Mouse (Mus musculus) liver, embryonic 12.5 days (tissue): Measurements from ENCODE around the gene A630095N17Rik. TPM values are rescaled to one million over a fixed set of nuclear protein-coding genes. Genes with fewer than 3 reads are reported as not detected.

Source experiments
- ATAC-seq: fragments of 200-750 bp; cut with Nextera tagmentation; 2 replicates; pipeline ENCODE4 v1.8.0; 2017; ENCODE audit warnings: moderate number of reproducible peaks, mild to moderate bottlenecking, moderate library complexity
- H3K27ac ChIP-seq: fragments of 300-500 bp; sonication (generic); 2 replicates; pipeline ENCODE4 v1.5.1; 2016; ENCODE audit warnings: mild to moderate bottlenecking
- H3K27me3 ChIP-seq: fragments of 300-500 bp; sonication (generic); replicated peaks from 2 replicates; pipeline ENCODE4 v1.6.1; 2016; ENCODE audit warnings: mild to moderate bottlenecking, moderate library complexity
- H3K36me3 ChIP-seq: fragments of 300-500 bp; sonication (generic); 2 replicates; pipeline ENCODE4 v1.6.1; 2016; ENCODE audit warnings: mild to moderate bottlenecking, moderate library complexity
- H3K4me1 ChIP-seq: fragments of 300-500 bp; sonication (generic); 2 replicates; pipeline ENCODE4 v1.6.1; 2016
- H3K4me2 ChIP-seq: fragments of 300-500 bp; sonication (generic); 2 replicates; pipeline ENCODE4 v1.6.1; 2016; ENCODE audit warnings: mild to moderate bottlenecking, moderate library complexity
- H3K4me3 ChIP-seq: fragments of 300-500 bp; sonication (generic); 2 replicates; pipeline ENCODE4 v1.5.1; 2016; ENCODE audit warnings: mild to moderate bottlenecking, moderate library complexity
- H3K9ac ChIP-seq: fragments of 300-500 bp; sonication (generic); 2 replicates; pipeline ENCODE4 v1.6.1; 2016; ENCODE audit warnings: mild to moderate bottlenecking, moderate library complexity
- H3K9me3 ChIP-seq: fragments of 300-500 bp; sonication (generic); replicated peaks from 2 replicates; pipeline ENCODE4 v1.6.1; 2016; ENCODE audit warnings: mild to moderate bottlenecking, moderate library complexity
- WGBS: fragments of 180-500 bp; shearing (Covaris S2); methylation state at CpG from one replicate; pipeline ENCODE4 v1.1.7; 2016; ENCODE audit not compliant: insufficient replicate concordance; 5-methylcytosine and 5-hydroxymethylcytosine counted together
- polyA plus RNA-seq: library from polyadenylated mRNA; unstranded; fragments of >200 nt; fragmentation: Nextera tagmentation; extraction: Ambion mirVana; gene quantifications from 2 replicates; pipeline ENCODE4 v1.2.1, GENCODE M21; 2016

The A630095N17Rik gene
- polyA plus RNA-seq, 1 experiment from 2014 or later = not detected

DNA sequence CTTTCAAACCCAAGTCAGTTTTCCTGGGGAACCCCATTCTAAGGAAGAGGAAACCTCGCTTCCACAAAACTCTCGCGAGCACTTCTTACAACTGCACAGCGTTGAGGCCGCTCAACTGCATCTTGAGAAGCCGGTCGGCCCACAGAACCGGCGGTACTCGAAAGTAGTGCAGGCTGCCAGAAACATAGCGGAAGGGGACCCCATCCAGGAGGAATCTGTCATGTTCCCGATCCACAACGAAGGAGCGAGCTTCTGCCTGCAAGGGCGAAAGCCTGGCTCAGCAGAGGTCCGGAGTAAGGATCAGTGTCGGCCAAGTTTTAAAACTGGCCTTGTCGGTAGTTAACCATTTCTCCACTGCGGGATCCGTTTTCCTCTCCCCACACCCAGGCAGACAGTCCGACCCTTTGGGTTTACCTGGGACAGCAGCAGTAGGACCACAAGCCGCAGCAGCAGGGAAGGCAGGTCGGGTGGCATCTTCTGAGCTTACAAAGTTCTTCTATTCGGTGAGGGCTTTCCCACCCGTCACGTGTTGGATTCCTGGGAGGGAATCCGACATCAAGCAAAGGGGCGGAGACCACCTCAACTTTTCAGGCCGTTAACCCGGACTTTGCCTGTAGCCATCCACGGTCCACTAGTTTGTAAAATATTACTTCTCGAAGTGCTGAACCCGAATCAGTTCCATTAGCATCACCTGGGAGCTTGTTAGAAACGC, 22.8 kb downstream of the A630095N17Rik start:
- Histone ChIP-seq H3K4me1 (peaks cover 57% of the 10 kb centered on the region), H3K9ac (peak overlapping the region; percentile 86), H3K9me3 (no peaks in the 10 kb centered on the region), H3K36me3 (peaks cover 25% of the 10 kb centered on the region), H3K27ac (peak overlapping the region; percentile 42), H3K4me2 (peak overlapping the region; percentile 95), H3K27me3 (peaks cover 6% of the 10 kb centered on the region; the same call in 1 of the 2 replicates), H3K4me3 (peak overlapping the region; percentile 76)
- 18% methylated on average over 34 of the region's 34 CpGs for WGBS
- ATAC-seq = no peak

DNA sequence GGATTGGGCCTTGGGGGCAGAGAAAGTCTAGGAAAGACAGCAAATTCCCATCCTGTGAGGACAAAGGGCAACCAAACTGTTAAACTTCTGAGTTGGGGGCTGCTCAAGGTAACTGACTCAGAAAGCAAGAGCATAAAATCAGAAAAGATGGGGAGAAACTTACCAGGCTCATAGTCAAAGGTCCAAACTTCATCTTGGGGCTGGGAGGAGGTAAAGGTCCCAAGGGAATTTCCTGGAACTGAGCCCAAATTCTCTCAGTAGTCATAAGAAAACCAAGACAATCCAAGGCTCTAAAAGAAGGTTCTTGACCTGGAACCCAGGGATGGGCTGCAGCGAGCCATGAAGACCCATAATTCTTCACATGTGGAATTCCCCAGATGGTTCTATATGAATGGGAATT, 30.7 kb downstream of the A630095N17Rik start:
- Histone ChIP-seq H3K9ac (no peak overlapping the region), H3K36me3 (peaks cover 41% of the 10 kb centered on the region), H3K27ac (no peak overlapping the region), H3K4me3 (no peak overlapping the region), H3K27me3 (no peaks in the 10 kb centered on the region), H3K4me2 (no peak overlapping the region), H3K9me3 (no peaks in the 10 kb centered on the region), H3K4me1 (no peaks in the 10 kb centered on the region)
- WGBS = 80% methylated on average over 1 of the region's 1 CpGs
- ATAC-seq = no peak

DNA sequence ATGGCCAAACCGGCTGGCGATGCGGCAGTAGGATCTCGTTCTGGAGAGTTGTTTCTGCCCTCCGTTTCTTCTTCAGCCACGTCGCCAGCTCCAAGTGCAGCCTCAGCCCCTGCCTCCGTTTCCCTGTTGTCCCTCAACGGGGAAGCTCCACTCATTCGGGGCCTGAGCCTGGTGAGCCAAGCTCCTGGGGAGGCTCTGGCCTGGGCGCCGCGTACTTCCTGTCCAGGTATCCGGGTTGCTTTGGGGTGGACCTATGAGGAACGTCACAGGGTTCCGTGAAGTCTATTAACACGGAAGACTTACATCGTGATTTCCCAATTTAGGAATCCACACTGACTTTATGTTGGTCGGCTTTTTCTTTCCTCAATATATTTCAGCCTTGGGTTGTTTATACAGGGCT, 39.5 kb downstream of the A630095N17Rik start:
- peak overlapping the region; percentile 94 for H3K9ac ChIP-seq
- under 1% methylated on average over 19 of the region's 19 CpGs for WGBS
- peak; percentile 26; the same call in 1 of the 2 replicates for ATAC-seq
- H3K27me3 ChIP-seq = no peaks in the 10 kb centered on the region
- peaks cover 51% of the 10 kb centered on the region for H3K36me3 ChIP-seq
- no peaks in the 10 kb centered on the region for H3K9me3 ChIP-seq
- H3K4me3 ChIP-seq = peak overlapping the region; percentile 84
- peaks cover 50% of the 10 kb centered on the region for H3K4me1 ChIP-seq
- H3K27ac ChIP-seq = peak overlapping the region; percentile 96
- H3K4me2 ChIP-seq = peak overlapping the region; percentile 93

DNA sequence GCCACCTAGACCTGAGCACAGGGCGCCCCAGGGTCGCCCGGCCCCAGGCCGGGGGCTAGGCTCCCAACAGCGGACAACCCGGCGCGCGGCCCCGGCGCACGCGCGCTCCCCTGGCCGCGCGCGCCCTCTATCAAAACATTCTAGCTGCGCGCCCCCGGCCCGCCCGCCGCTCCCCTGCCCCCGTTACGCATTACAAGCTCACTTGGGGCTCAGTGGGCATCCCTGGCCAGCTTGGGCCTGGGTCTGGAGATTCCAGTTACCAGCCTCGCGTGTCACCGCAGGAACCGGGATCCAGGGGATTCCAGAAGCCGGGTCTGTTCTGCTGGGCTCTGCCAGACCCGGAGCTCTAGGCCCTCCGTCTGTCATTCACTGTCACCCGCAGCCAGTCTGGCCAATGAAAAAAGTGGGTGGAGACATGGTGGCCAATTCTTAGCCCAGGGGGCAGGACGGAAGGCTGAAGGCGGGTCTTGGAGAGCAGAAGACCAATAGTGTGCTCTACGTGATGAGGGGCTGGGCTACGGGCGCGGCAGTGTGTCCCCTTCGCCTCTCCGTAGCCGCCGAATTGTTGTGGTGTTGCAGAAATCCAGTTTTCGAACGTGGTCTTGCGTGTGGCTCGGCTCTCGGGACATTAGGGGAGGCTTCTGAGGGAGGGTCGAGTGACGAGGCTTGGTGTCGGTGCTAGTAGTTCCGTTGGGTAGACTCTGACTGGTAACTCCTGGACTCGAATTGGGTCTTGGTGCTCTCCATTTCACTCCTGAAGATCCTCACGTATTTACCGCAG, 40.1 kb downstream of the A630095N17Rik start, which contains the start of the genes Ankzf1 and Atg9a:
Gene Ankzf1, plus strand, starts transcription at position 530 of the 781 bp plus-strand sequence.
Gene Atg9a, minus strand, starts transcription at position 575 of the 781 bp plus-strand sequence.
- Histone ChIP-seq H3K27ac (peak within 1 kb of the TSS; percentile 96), H3K9me3 (no peaks in the 10 kb centered on the region), H3K4me2 (peak within 1 kb of the TSS; percentile 93), H3K36me3 (peaks cover 51% of the 10 kb centered on the region), H3K27me3 (no peaks in the 10 kb centered on the region), H3K4me3 (peak within 1 kb of the TSS; percentile 84), H3K4me1 (peaks cover 51% of the 10 kb centered on the region), H3K9ac (peak within 1 kb of the TSS; percentile 94)
- ATAC-seq = peak; percentile 98
- under 1% methylated on average over 56 of the region's 56 CpGs for WGBS

DNA sequence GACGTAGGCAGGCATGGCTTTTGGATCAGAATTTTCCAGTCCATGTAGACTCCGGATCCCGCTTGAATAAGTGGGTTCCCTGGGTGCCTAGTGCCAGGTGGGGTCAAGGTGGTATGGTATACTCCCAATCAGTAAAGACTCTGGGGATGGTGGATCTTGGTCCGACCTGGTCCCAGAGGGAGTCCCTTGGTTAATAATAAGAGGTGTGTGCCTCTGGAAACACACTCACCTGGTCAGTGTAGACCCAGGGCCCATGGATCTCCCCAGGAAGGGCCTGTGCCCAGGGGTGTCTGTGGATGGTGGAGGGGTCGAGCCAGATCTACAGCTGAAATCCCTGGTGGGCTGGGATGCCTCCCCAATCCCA, 40.7 kb downstream of the A630095N17Rik start:
- H3K27me3 ChIP-seq = no peaks in the 10 kb centered on the region
- peak overlapping the region; percentile 96 for H3K27ac ChIP-seq
- WGBS = 45% methylated on average over 5 of the region's 5 CpGs
- H3K4me2 ChIP-seq = peak overlapping the region; percentile 93
- H3K4me3 ChIP-seq = peak overlapping the region; percentile 84
- peak overlapping the region; percentile 94 for H3K9ac ChIP-seq
- peaks cover 51% of the 10 kb centered on the region for H3K4me1 ChIP-seq
- H3K36me3 ChIP-seq = peaks cover 51% of the 10 kb centered on the region
- no peaks in the 10 kb centered on the region for H3K9me3 ChIP-seq
- no peak for ATAC-seq

DNA sequence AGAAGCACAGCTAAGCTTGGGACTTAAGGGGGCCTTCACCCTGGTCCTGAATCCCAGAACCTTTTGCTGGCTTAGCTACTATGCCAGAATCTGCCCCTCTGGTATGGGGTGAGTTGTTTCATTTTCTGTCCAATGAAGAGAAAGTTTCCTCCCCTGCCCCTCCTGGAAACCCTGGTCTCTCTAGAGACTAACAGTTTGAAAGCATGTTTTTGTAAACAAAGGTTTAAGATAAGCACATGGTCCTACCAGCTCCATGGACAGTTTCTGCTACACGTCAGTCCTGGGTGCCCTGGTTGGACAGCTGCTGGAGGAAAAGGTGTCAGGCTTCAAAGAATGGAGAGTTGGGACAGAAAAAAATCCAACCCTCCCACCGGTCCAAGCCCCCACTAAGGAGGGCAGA, 41.3 kb downstream of the A630095N17Rik start:
- ATAC-seq = peak; percentile 14; the same call in 1 of the 2 replicates
- no peaks in the 10 kb centered on the region for H3K27me3 ChIP-seq
- WGBS = 29% methylated on average over 2 of the region's 2 CpGs
- H3K9me3 ChIP-seq = no peaks in the 10 kb centered on the region
- peak overlapping the region; percentile 96 for H3K27ac ChIP-seq
- peak overlapping the region; percentile 93 for H3K4me2 ChIP-seq
- H3K4me3 ChIP-seq = peak overlapping the region; percentile 84
- H3K9ac ChIP-seq = peak overlapping the region; percentile 94
- peaks cover 51% of the 10 kb centered on the region for H3K36me3 ChIP-seq
- H3K4me1 ChIP-seq = peaks cover 51% of the 10 kb centered on the region

DNA sequence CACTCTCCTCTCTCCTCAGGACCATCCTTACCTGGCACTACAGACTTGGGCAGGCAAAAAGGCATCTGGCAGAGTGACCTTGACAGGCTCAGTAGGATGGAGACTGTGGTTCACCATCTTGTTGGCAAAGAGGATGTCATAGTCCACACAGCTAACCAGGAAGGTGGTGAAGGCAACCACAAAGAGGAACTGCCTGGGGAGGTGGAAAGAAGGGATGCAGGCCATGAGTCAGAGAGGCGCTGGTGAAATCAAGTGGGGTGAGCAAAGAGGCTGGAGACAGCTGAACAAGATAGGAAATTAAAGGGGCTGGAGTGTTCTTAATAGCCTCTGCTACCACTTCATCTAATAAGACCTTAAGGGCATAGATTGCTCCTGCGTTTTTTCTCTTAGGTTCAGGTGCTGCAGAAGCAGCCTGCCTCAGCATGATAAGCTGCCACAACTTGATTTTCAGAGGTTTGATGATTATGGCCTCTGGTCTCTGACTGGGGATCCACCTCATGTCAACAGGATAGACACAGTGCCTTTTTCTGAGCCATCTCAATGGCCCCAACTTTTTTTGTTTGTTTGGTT, 43.9 kb downstream of the A630095N17Rik start:
- no peaks in the 10 kb centered on the region for H3K27me3 ChIP-seq
- peaks cover 43% of the 10 kb centered on the region for H3K4me1 ChIP-seq
- H3K27ac ChIP-seq = peak overlapping the region; percentile 45; the same call in 1 of the 2 replicates
- peaks cover 66% of the 10 kb centered on the region for H3K36me3 ChIP-seq
- H3K4me3 ChIP-seq = no peak overlapping the region
- H3K4me2 ChIP-seq = no peak overlapping the region
- no peak overlapping the region for H3K9ac ChIP-seq
- ATAC-seq = no peak
- WGBS = 24% methylated on average over 2 of the region's 2 CpGs
- H3K9me3 ChIP-seq = no peaks in the 10 kb centered on the region

DNA sequence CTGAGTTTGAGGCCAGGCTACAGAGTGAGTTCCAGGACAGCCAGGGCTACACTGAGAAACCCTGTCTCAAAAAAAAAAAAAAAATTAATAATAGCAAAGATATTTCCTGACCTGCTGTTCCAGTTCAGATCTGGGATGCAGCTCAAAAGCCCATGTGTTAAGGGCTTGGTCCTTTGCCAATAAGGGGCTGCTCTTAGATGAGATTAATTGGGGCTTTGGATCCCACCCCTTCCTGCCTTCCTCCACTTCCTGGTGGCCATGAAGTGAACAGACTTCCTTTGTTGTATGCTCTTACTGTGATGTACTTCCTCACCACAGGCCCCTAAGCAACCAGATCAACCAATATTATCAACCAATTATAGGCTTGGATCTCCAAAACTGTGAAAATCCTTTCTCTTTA, 44.8 kb downstream of the A630095N17Rik start:
- H3K27ac ChIP-seq = no peak overlapping the region
- H3K27me3 ChIP-seq = no peaks in the 10 kb centered on the region
- H3K9me3 ChIP-seq = peaks cover 4% of the 10 kb centered on the region; the same call in 1 of the 2 replicates
- ATAC-seq = no peak
- no peak overlapping the region for H3K4me2 ChIP-seq
- H3K4me3 ChIP-seq = no peak overlapping the region
- peaks cover 75% of the 10 kb centered on the region for H3K36me3 ChIP-seq
- H3K9ac ChIP-seq = no peak overlapping the region
- peaks cover 37% of the 10 kb centered on the region for H3K4me1 ChIP-seq

DNA sequence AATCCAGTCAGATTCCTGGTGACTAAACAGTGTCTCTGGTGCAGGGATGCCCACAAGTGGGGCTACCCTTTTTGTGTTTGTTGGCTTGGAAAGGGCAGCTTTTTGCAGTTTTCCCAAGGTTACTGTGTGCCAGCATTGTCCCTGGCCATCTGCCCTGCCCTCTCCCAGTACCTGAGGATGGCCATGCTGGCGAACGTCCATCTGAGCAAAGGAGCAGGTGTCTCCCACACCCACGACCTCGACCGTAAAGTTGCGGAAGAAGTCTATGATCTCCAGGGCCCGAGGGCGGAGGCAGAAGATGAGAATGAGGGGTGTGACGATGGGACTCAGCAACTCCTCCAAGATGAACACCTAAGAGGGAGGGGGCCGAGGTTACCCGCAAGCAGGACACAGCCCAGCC, 46.4 kb downstream of the A630095N17Rik start:
- Histone ChIP-seq H3K9ac (no peak overlapping the region), H3K9me3 (peaks cover 4% of the 10 kb centered on the region; the same call in 1 of the 2 replicates), H3K27ac (no peak overlapping the region), H3K36me3 (peaks cover 88% of the 10 kb centered on the region), H3K4me1 (peaks cover 41% of the 10 kb centered on the region), H3K27me3 (no peaks in the 10 kb centered on the region), H3K4me2 (no peak overlapping the region), H3K4me3 (no peak overlapping the region)
- 89% methylated on average over 11 of the region's 11 CpGs for WGBS
- no peak for ATAC-seq

DNA sequence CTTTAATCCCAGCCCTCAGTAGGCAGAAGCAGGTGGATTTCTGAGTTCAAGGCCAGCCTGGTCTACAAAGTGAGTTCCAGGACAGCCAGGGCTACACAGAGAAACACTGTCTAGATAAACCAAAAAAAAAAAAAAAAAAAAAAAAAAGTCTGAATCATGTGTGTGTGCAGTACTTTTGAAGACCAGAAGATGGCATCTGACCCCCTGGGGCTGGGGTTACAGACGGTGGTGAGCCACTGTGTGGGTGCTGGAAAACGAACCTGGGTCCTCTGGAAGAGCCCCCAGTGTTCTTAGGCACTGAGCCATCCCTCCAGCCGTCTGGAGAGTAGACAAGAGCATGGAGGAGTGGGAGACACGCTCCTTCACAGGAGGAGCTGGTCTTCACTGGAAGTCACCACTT, 49.7 kb downstream of the A630095N17Rik start:
- Histone ChIP-seq H3K27me3 (no peaks in the 10 kb centered on the region), H3K27ac (no peak overlapping the region), H3K4me1 (peaks cover 41% of the 10 kb centered on the region), H3K4me3 (no peak overlapping the region), H3K9me3 (peaks cover 4% of the 10 kb centered on the region; the same call in 1 of the 2 replicates), H3K4me2 (no peak overlapping the region), H3K36me3 (peaks cover 81% of the 10 kb centered on the region), H3K9ac (no peak overlapping the region)
- ATAC-seq = no peak
- WGBS = 75% methylated on average over 4 of the region's 4 CpGs

DNA sequence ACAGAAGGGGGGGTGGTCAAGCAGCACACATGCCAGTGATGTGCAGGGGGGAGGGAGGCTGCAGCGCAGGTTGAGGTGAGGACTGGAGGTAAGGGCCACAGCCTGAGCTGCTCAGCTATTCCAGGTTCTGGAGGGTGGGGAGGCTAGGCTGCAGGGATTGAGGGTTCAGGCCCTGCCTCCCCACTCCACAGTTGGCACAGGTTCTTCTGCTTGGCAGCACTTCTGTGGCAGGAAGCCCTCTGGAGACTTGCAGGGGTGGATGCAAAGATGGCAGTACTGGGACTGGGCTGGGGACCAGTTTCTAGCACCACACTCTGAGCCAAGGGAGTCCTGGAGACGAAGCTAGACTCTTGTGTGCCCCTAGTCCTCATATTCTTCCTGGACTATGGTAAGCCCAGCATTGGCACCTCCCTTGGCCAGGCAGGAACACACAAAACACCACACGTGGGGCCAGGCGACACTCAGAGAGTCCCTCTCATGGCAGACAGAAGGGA, 50.5 kb downstream of the A630095N17Rik start:
- WGBS = 76% methylated on average over 4 of the region's 4 CpGs
- peak overlapping the region; percentile 96; the same call in 1 of the 2 replicates for H3K9ac ChIP-seq
- no peaks in the 10 kb centered on the region for H3K27me3 ChIP-seq
- H3K4me3 ChIP-seq = no peak overlapping the region
- no peak for ATAC-seq
- peak overlapping the region; percentile 99 for H3K27ac ChIP-seq
- H3K4me1 ChIP-seq = peaks cover 45% of the 10 kb centered on the region
- H3K9me3 ChIP-seq = peaks cover 4% of the 10 kb centered on the region; the same call in 1 of the 2 replicates
- H3K36me3 ChIP-seq = peaks cover 81% of the 10 kb centered on the region
- H3K4me2 ChIP-seq = peak overlapping the region; percentile 94; the same call in 1 of the 2 replicates
